Mouse (Mus musculus) midbrain, embryonic 15.5 days (tissue): ENCODE measurements around the gene Depdc5. TPM values are rescaled to one million over a fixed set of nuclear protein-coding genes. Genes with fewer than 3 reads are reported as not detected.

Experiments used
- ATAC-seq: fragments of 200-750 bp; cut with Nextera tagmentation; replicated peaks from 2 replicates; pipeline ENCODE4 v1.8.0; 2017; ENCODE audit warnings: moderate TSS enrichment
- H3K27ac ChIP-seq: fragments of 300-500 bp; sonication (generic); 2 replicates; pipeline ENCODE4 v1.5.1; 2015; ENCODE audit warnings: mild to moderate bottlenecking, inconsistent platforms
- H3K27me3 ChIP-seq: fragments of 300-500 bp; sonication (generic); replicated peaks from 2 replicates; pipeline ENCODE4 v1.6.1; 2015; ENCODE audit warnings: inconsistent platforms
- H3K36me3 ChIP-seq: fragments of 300-500 bp; sonication (generic); replicated peaks from 2 replicates; pipeline ENCODE4 v1.6.1; 2015; ENCODE audit warnings: inconsistent platforms
- H3K4me1 ChIP-seq: fragments of 300-500 bp; sonication (generic); 2 replicates; pipeline ENCODE4 v1.6.1; 2015; ENCODE audit warnings: inconsistent platforms
- H3K4me2 ChIP-seq: fragments of 300-500 bp; sonication (generic); 2 replicates; pipeline ENCODE4 v1.6.1; 2015; ENCODE audit warnings: inconsistent platforms, mild to moderate bottlenecking, moderate library complexity
- H3K4me3 ChIP-seq: fragments of 300-500 bp; sonication (generic); 2 replicates; pipeline ENCODE4 v1.5.1; 2015; ENCODE audit warnings: mild to moderate bottlenecking, inconsistent platforms
- H3K9ac ChIP-seq: fragments of 300-500 bp; sonication (generic); 2 replicates; pipeline ENCODE4 v1.6.1; 2015; ENCODE audit warnings: mild to moderate bottlenecking, inconsistent platforms
- H3K9me3 ChIP-seq: fragments of 300-500 bp; sonication (generic); 2 replicates; pipeline ENCODE4 v1.6.1; 2016; ENCODE audit warnings: inconsistent platforms
- WGBS: fragments of 180-500 bp; shearing (Covaris S2); methylation state at CpG from one replicate; pipeline ENCODE4 v1.1.7; 2015; ENCODE audit warnings: mixed read lengths; 5-methylcytosine and 5-hydroxymethylcytosine counted together
- polyA plus RNA-seq: library from polyadenylated mRNA; unstranded; fragments of >200 nt; fragmentation: Nextera tagmentation; extraction: Ambion mirVana; gene quantifications from 2 replicates; pipeline ENCODE4 v1.2.1, GENCODE M21; 2015

Gene Depdc5
- polyA plus RNA-seq, 1 experiment from 2014 or later = 33.5 TPM

- WGBS = 93% methylated on average over 4 of the region's 4 CpGs
- Histone ChIP-seq H3K9me3 (no peaks in the 10 kb centered on the region), H3K4me3 (no peak overlapping the region), H3K4me1 (no peaks in the 10 kb centered on the region), H3K36me3 (peaks cover 29% of the 10 kb centered on the region), H3K27me3 (no peaks in the 10 kb centered on the region), H3K27ac (no peak overlapping the region), H3K9ac (no peak overlapping the region), H3K4me2 (no peak overlapping the region)
- ATAC-seq = no peak
Measured at GRCm38 (mm10) chr5:32922906-32923305, 59.4 kb downstream of the Depdc5 start.

GRCm38 (mm10) chr5:32930761-32931160 is 67.3 kb downstream of the Depdc5 start:
- Histone ChIP-seq H3K27ac (no peak overlapping the region), H3K4me1 (no peaks in the 10 kb centered on the region), H3K4me3 (no peak overlapping the region), H3K9me3 (no peaks in the 10 kb centered on the region), H3K27me3 (no peaks in the 10 kb centered on the region), H3K4me2 (no peak overlapping the region), H3K36me3 (peaks cover 39% of the 10 kb centered on the region), H3K9ac (no peak overlapping the region)
- WGBS = 80% methylated on average over 2 of the region's 2 CpGs
- ATAC-seq = no peak

GRCm38 (mm10) chr5:32934654-32935053 is 71.2 kb downstream of the Depdc5 start:
- Histone ChIP-seq H3K4me1 (no peaks in the 10 kb centered on the region), H3K27me3 (no peaks in the 10 kb centered on the region), H3K4me2 (no peak overlapping the region), H3K27ac (no peak overlapping the region), H3K4me3 (no peak overlapping the region), H3K9me3 (no peaks in the 10 kb centered on the region), H3K9ac (no peak overlapping the region), H3K36me3 (peaks cover 30% of the 10 kb centered on the region)
- ATAC-seq = no peak
- WGBS = 64% methylated on average over 2 of the region's 2 CpGs

- Histone ChIP-seq H3K9ac (no peak overlapping the region), H3K4me1 (no peaks in the 10 kb centered on the region), H3K4me3 (no peak overlapping the region), H3K27ac (no peak overlapping the region), H3K27me3 (no peaks in the 10 kb centered on the region), H3K9me3 (no peaks in the 10 kb centered on the region), H3K4me2 (no peak overlapping the region), H3K36me3 (peaks cover 40% of the 10 kb centered on the region)
- no peak for ATAC-seq
- 93% methylated on average over 7 of the region's 7 CpGs for WGBS
Measured at GRCm38 (mm10) chr5:32940586-32940985, 77.1 kb downstream of the Depdc5 start.

- ATAC-seq = no peak
- WGBS = 99% methylated on average over 8 of the region's 8 CpGs
- H3K27ac ChIP-seq = no peak overlapping the region
- H3K4me1 ChIP-seq = no peaks in the 10 kb centered on the region
- no peak overlapping the region for H3K4me2 ChIP-seq
- peaks cover 34% of the 10 kb centered on the region for H3K36me3 ChIP-seq
- H3K9me3 ChIP-seq = no peaks in the 10 kb centered on the region
- H3K4me3 ChIP-seq = no peak overlapping the region
- H3K27me3 ChIP-seq = no peaks in the 10 kb centered on the region
- H3K9ac ChIP-seq = no peak overlapping the region
Measured at GRCm38 (mm10) chr5:32941209-32941924, 77.9 kb downstream of the Depdc5 start.

GRCm38 (mm10) chr5:32950077-32950476 is 86.6 kb downstream of the Depdc5 start:
- Histone ChIP-seq H3K36me3 (peaks cover 28% of the 10 kb centered on the region; the same call in 1 of the 2 replicates), H3K9ac (no peak overlapping the region), H3K4me1 (no peaks in the 10 kb centered on the region), H3K27ac (no peak overlapping the region), H3K4me3 (no peak overlapping the region), H3K4me2 (no peak overlapping the region), H3K9me3 (no peaks in the 10 kb centered on the region), H3K27me3 (no peaks in the 10 kb centered on the region)
- 98% methylated on average over 6 of the region's 6 CpGs for WGBS
- ATAC-seq = no peak

- ATAC-seq = no peak
- Histone ChIP-seq H3K27me3 (no peaks in the 10 kb centered on the region), H3K4me2 (no peak overlapping the region), H3K27ac (no peak overlapping the region), H3K9ac (no peak overlapping the region), H3K36me3 (peaks cover 29% of the 10 kb centered on the region; the same call in 1 of the 2 replicates), H3K9me3 (no peaks in the 10 kb centered on the region), H3K4me3 (no peak overlapping the region), H3K4me1 (no peaks in the 10 kb centered on the region)
- 93% methylated on average over 3 of the region's 3 CpGs for WGBS
Measured at GRCm38 (mm10) chr5:32950702-32951274, 87.3 kb downstream of the Depdc5 start.

- H3K36me3 ChIP-seq = peaks cover 18% of the 10 kb centered on the region; the same call in 1 of the 2 replicates
- no peak for ATAC-seq
Measured at GRCm38 (mm10) chr5:32955716-32956115, 92.2 kb downstream of the Depdc5 start.

GRCm38 (mm10) chr5:32961616-32962015 is 98.1 kb downstream of the Depdc5 start:
- WGBS = 87% methylated on average over 3 of the region's 3 CpGs
- ATAC-seq = no peak
- Histone ChIP-seq H3K27ac (no peak overlapping the region), H3K36me3 (peaks cover 32% of the 10 kb centered on the region; the same call in 1 of the 2 replicates), H3K27me3 (no peaks in the 10 kb centered on the region), H3K4me3 (no peak overlapping the region), H3K9ac (no peak overlapping the region), H3K4me2 (no peak overlapping the region), H3K9me3 (no peaks in the 10 kb centered on the region), H3K4me1 (no peaks in the 10 kb centered on the region)

More at GRCm38 (mm10) chr5:32955716-32956115, 92.2 kb downstream of the Depdc5 start:
- 96% methylated on average over 4 of the region's 4 CpGs for WGBS
- no peaks in the 10 kb centered on the region for H3K9me3 ChIP-seq
- no peak overlapping the region for H3K4me2 ChIP-seq
- H3K4me1 ChIP-seq = no peaks in the 10 kb centered on the region
- no peak overlapping the region for H3K4me3 ChIP-seq
- no peak overlapping the region for H3K27ac ChIP-seq
- H3K27me3 ChIP-seq = no peaks in the 10 kb centered on the region
- no peak overlapping the region for H3K9ac ChIP-seq

GRCm38 (mm10) chr5:32962581-32962980 is 99.1 kb downstream of the Depdc5 start:
- ATAC-seq = no peak
- Histone ChIP-seq H3K4me1 (no peaks in the 10 kb centered on the region), H3K9ac (no peak overlapping the region), H3K27me3 (no peaks in the 10 kb centered on the region), H3K4me2 (no peak overlapping the region), H3K27ac (no peak overlapping the region), H3K4me3 (no peak overlapping the region), H3K36me3 (peaks cover 33% of the 10 kb centered on the region; the same call in 1 of the 2 replicates), H3K9me3 (no peaks in the 10 kb centered on the region)
- WGBS = 92% methylated on average over 1 of the region's 1 CpGs

GRCm38 (mm10) chr5:32976541-32976940 is 113.0 kb downstream of the Depdc5 start:
- no peaks in the 10 kb centered on the region for H3K4me1 ChIP-seq
- WGBS = 87% methylated on average over 4 of the region's 4 CpGs
- no peaks in the 10 kb centered on the region for H3K9me3 ChIP-seq
- H3K27me3 ChIP-seq = no peaks in the 10 kb centered on the region
- no peak for ATAC-seq
- H3K27ac ChIP-seq = no peak overlapping the region
- H3K4me3 ChIP-seq = no peak overlapping the region
- no peak overlapping the region for H3K4me2 ChIP-seq
- H3K36me3 ChIP-seq = peaks cover 8% of the 10 kb centered on the region; the same call in 1 of the 2 replicates
- H3K9ac ChIP-seq = no peak overlapping the region

- H3K27me3 ChIP-seq = no peaks in the 10 kb centered on the region
- no peak overlapping the region for H3K9ac ChIP-seq
- H3K36me3 ChIP-seq = peaks cover 8% of the 10 kb centered on the region; the same call in 1 of the 2 replicates
- no peak for ATAC-seq
- H3K4me3 ChIP-seq = no peak overlapping the region
- H3K9me3 ChIP-seq = no peaks in the 10 kb centered on the region
- no peak overlapping the region for H3K4me2 ChIP-seq
- no peaks in the 10 kb centered on the region for H3K4me1 ChIP-seq
- H3K27ac ChIP-seq = no peak overlapping the region
Measured at GRCm38 (mm10) chr5:32977179-32977578, 113.7 kb downstream of the Depdc5 start.

- Histone ChIP-seq H3K36me3 (peaks cover 7% of the 10 kb centered on the region; the same call in 1 of the 2 replicates), H3K9me3 (no peaks in the 10 kb centered on the region), H3K4me2 (no peak overlapping the region), H3K4me3 (no peak overlapping the region), H3K27me3 (no peaks in the 10 kb centered on the region), H3K27ac (peak overlapping the region; percentile 25), H3K4me1 (0 out of 2 replicates have a peak, but pooled peaks cover 4% of the 10 kb centered on the region), H3K9ac (no peak overlapping the region)
- ATAC-seq = peak; percentile 56; the same call in 1 of the 2 replicates
- 46% methylated on average over 1 of the region's 1 CpGs for WGBS
Measured at GRCm38 (mm10) chr5:32985379-32985778, 121.9 kb downstream of the Depdc5 start.
